In the genomic region with DNA sequence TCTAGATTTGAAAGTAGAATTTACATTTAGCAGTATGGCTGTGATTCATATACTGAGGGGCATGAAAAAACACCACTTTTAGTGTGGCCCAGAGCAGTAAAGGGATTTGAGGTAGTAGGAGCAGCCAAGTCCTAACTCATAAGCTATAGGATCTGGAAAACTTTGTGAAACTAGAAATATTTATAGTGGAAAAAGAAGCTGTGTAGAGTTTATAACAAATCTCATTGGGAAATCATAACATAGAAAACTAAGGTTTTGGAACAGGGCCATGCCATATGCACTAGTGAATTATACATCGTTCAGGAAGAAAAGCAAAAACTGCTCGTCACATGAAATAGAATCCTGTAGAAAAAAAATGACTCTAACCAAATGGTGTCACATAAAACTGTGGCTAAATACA, we compare ENCODE assay signal across 24 mouse cellular contexts.
A peak's percentile ranks its signal among the peaks of the same experiment; 100 is the strongest.
DNase-seq lines count a peak whose midpoint lies in the region; ATAC-seq and TF ChIP-seq lines count a peak whose summit lies in the region.
"Had no signal": no experiment of that assay in that cellular context is flagged by ENCODE, and none has a peak within 500 bp of the region (broad histone marks: within the 10 kb centered on the region; RNA-seq: fewer than 3 reads in every experiment).

No protein-coding gene starts in this region.

- TF ChIP-seq POLR2A in brain, embryonic 14.5 days (IDR thresholded peaks at IDR 0.05; ENCODE audit: borderline replicate concordance, extremely low read depth, insufficient read depth, insufficient read length, poor library complexity, severe bottlenecking), result no peak

- peak; percentile 83 for DNase-seq in forebrain, embryonic 14.5 days (ENCODE audit: low spot score)
- no peak for DNase-seq in forebrain, embryonic 10.5 days (ENCODE audit: extremely low spot score, low spot score)
- DNase-seq in limb, embryonic 10.5 days (ENCODE audit: low spot score), result no peak
- peak; percentile 81 for DNase-seq in brain, embryonic 14.5 days (ENCODE audit: low read depth)
- no peak for DNase-seq in ovary, adult 18-20 months (ENCODE audit: low spot score)
- DNase-seq: adrenal gland, postnatal 14 days; cerebellum, adult 11 months; cerebellum, adult 9-11 months; gastrocnemius, adult 2 months; kidney, adult 18-20 months; kidney, postnatal 10 days; liver; spleen, adult 18-20 months; thymus, adult 18-20 months; thymus, postnatal 4 days had no signal

- no peak overlapping the region for H3K4me3 ChIP-seq in forebrain, embryonic 14.5 days (ENCODE audit: low read depth, low read length)
- no peak overlapping the region for H3K4me3 ChIP-seq in forebrain, embryonic 10.5 days
- no peak overlapping the region for H3K4me3 ChIP-seq in limb, embryonic 13.5 days
- H3K4me3 ChIP-seq in limb, embryonic 10.5 days, result no peak overlapping the region
- H3K4me3 ChIP-seq in limb, embryonic 15.5 days, result no peak overlapping the region
- H3K4me3 ChIP-seq: gastrocnemius, adult 2 months; hindbrain, embryonic 12.5 days; liver, embryonic 15.5 days; midbrain, embryonic 15.5 days; myocyte; neural tube, embryonic 13.5 days had no signal

- peak; percentile 42; the same call in 1 of the 2 replicates for ATAC-seq in forebrain, embryonic 14.5 days
- ATAC-seq in limb, embryonic 13.5 days (ENCODE audit: low FRiP score, low read depth), result peak; percentile 88
- peak; percentile 72; the same call in 1 of the 2 replicates for ATAC-seq in limb, embryonic 15.5 days (ENCODE audit: insufficient number of reproducible peaks, low FRiP score, low TSS enrichment, low read depth)
- ATAC-seq: CD4-positive, CD25-positive, alpha-beta regulatory T cell, adult 4 months; midbrain, embryonic 15.5 days had no signal

- no peak overlapping the region for H3K4me2 ChIP-seq in forebrain, embryonic 14.5 days (ENCODE audit: low read length)
- no peak overlapping the region for H3K4me2 ChIP-seq in limb, embryonic 13.5 days (replicated peaks)
- H3K4me2 ChIP-seq in limb, embryonic 15.5 days, result no peak overlapping the region
- H3K4me2 ChIP-seq: hindbrain, embryonic 12.5 days; liver, embryonic 15.5 days; midbrain, embryonic 15.5 days; neural tube, embryonic 13.5 days had no signal

- H3K27me3 ChIP-seq in forebrain, embryonic 14.5 days (replicated peaks; ENCODE audit: control insufficient read depth, insufficient read depth, low read length), result no peaks in the 10 kb centered on the region
- H3K27me3 ChIP-seq in forebrain, embryonic 10.5 days (ENCODE audit: poor library complexity, severe bottlenecking), result no peaks in the 10 kb centered on the region
- H3K27me3 ChIP-seq in limb, embryonic 13.5 days, result no peaks in the 10 kb centered on the region
- H3K27me3 ChIP-seq in limb, embryonic 10.5 days (ENCODE audit: low read depth, poor library complexity, severe bottlenecking), result no peaks in the 10 kb centered on the region
- H3K27me3 ChIP-seq in limb, embryonic 15.5 days, result no peaks in the 10 kb centered on the region
- H3K27me3 ChIP-seq: hindbrain, embryonic 12.5 days; liver, embryonic 15.5 days; midbrain, embryonic 15.5 days; neural tube, embryonic 13.5 days had no signal

- no peaks in the 10 kb centered on the region for H3K9me3 ChIP-seq in forebrain, embryonic 14.5 days (replicated peaks; ENCODE audit: control insufficient read depth, low read length)
- H3K9me3 ChIP-seq in forebrain, embryonic 10.5 days, result no peaks in the 10 kb centered on the region
- H3K9me3 ChIP-seq in limb, embryonic 13.5 days, result no peaks in the 10 kb centered on the region
- H3K9me3 ChIP-seq in limb, embryonic 10.5 days (replicated peaks), result no peaks in the 10 kb centered on the region
- no peaks in the 10 kb centered on the region for H3K9me3 ChIP-seq in limb, embryonic 15.5 days
- H3K9me3 ChIP-seq: hindbrain, embryonic 12.5 days; liver, embryonic 15.5 days; midbrain, embryonic 15.5 days; neural tube, embryonic 13.5 days had no signal

- no peak overlapping the region for H3K9ac ChIP-seq in forebrain, embryonic 14.5 days (ENCODE audit: low read length)
- no peak overlapping the region for H3K9ac ChIP-seq in limb, embryonic 13.5 days
- H3K9ac ChIP-seq in limb, embryonic 15.5 days, result no peak overlapping the region
- H3K9ac ChIP-seq: hindbrain, embryonic 12.5 days; liver, embryonic 15.5 days; midbrain, embryonic 15.5 days; neural tube, embryonic 13.5 days had no signal

- TF ChIP-seq CTCF in brain, embryonic 14.5 days (IDR thresholded peaks at IDR 0.05; ENCODE audit: borderline replicate concordance, extremely low read depth, insufficient read depth, insufficient read length), result no peak

- H3K4me1 ChIP-seq in forebrain, embryonic 14.5 days (ENCODE audit: control insufficient read depth, insufficient read depth, low read length), result no peaks in the 10 kb centered on the region
- no peaks in the 10 kb centered on the region for H3K4me1 ChIP-seq in forebrain, embryonic 10.5 days
- peaks cover 6% of the 10 kb centered on the region; the same call in 1 of the 2 replicates for H3K4me1 ChIP-seq in limb, embryonic 13.5 days
- H3K4me1 ChIP-seq in limb, embryonic 10.5 days, result no peaks in the 10 kb centered on the region
- no peaks in the 10 kb centered on the region for H3K4me1 ChIP-seq in limb, embryonic 15.5 days
- H3K4me1 ChIP-seq: hindbrain, embryonic 12.5 days; liver, embryonic 15.5 days; midbrain, embryonic 15.5 days; neural tube, embryonic 13.5 days had no signal

- H3K36me3 ChIP-seq in forebrain, embryonic 14.5 days (ENCODE audit: control insufficient read depth, insufficient read depth, low read length), result no peaks in the 10 kb centered on the region
- no peaks in the 10 kb centered on the region for H3K36me3 ChIP-seq in forebrain, embryonic 10.5 days (replicated peaks)
- H3K36me3 ChIP-seq in limb, embryonic 13.5 days, result no peaks in the 10 kb centered on the region
- H3K36me3 ChIP-seq in limb, embryonic 10.5 days, result no peaks in the 10 kb centered on the region
- H3K36me3 ChIP-seq in limb, embryonic 15.5 days, result no peaks in the 10 kb centered on the region
- H3K36me3 ChIP-seq: hindbrain, embryonic 12.5 days; liver, embryonic 15.5 days; midbrain, embryonic 15.5 days; neural tube, embryonic 13.5 days had no signal

- H3K27ac ChIP-seq in forebrain, embryonic 14.5 days (ENCODE audit: low read depth, low read length), result no peak overlapping the region
- H3K27ac ChIP-seq in forebrain, embryonic 10.5 days, result no peak overlapping the region
- no peak overlapping the region for H3K27ac ChIP-seq in limb, embryonic 13.5 days
- no peak overlapping the region for H3K27ac ChIP-seq in limb, embryonic 10.5 days
- H3K27ac ChIP-seq in limb, embryonic 15.5 days, result no peak overlapping the region
- H3K27ac ChIP-seq: gastrocnemius, adult 2 months; hindbrain, embryonic 12.5 days; liver, embryonic 15.5 days; macrophage; midbrain, embryonic 15.5 days; neural tube, embryonic 13.5 days had no signal

- 78% methylated on average over 2 of the region's 2 CpGs for WGBS in forebrain, embryonic 14.5 days
- 94% methylated on average over 2 of the region's 2 CpGs for WGBS in forebrain, embryonic 10.5 days
- WGBS in limb, embryonic 13.5 days, result 36% methylated on average over 2 of the region's 2 CpGs
- 92% methylated on average over 2 of the region's 2 CpGs for WGBS in limb, embryonic 10.5 days
- WGBS in limb, embryonic 15.5 days, result 18% methylated on average over 2 of the region's 2 CpGs

Comparison
In these comparisons a context has a peak if more than half of its experiments do, and no peak if none do; other contexts are left out.
1. DNase-seq: peak in forebrain, embryonic 14.5 days (single experiment) and brain, embryonic 14.5 days (single experiment); none in forebrain, embryonic 10.5 days (single experiment), limb, embryonic 10.5 days (single experiment) and ovary, adult 18-20 months (single experiment).
2. Peak in every context shown above with its lines, with median percentiles within 50 percentile points of each other: ATAC-seq.